Mouse (Mus musculus) thymus, adult 2 months (tissue): ENCODE measurements around the gene Sparc. TPM values are rescaled to one million over a fixed set of nuclear protein-coding genes. Genes with fewer than 3 reads are reported as not detected.
A peak's percentile ranks its signal among the peaks of the same experiment; 100 is the strongest.
"Not testable (repeated sequence)": the region's sequence is repeated elsewhere in the genome, so short reads cannot be mapped to it uniquely, and the experiment has no call there.

Experiments used
- DNase-seq: peaks from one replicate; pipeline ENCODE4 v3.0.0; 2021
- H3K27ac ChIP-seq: fragments of 200-500 bp; 2 replicates; pipeline ENCODE4 v1.5.1; 2012; ENCODE audit warnings: low read length, control low read depth; ENCODE audit not compliant: control insufficient read depth, insufficient read depth
- H3K27me3 ChIP-seq: fragments of 200-500 bp; 2 replicates; pipeline ENCODE4 v1.6.1; 2012; ENCODE audit warnings: mild to moderate bottlenecking, low read length, moderate library complexity, mixed read lengths; ENCODE audit not compliant: control insufficient read depth, insufficient read depth
- H3K36me3 ChIP-seq: fragments of 200-500 bp; 2 replicates; pipeline ENCODE4 v1.6.1; 2012; ENCODE audit warnings: mild to moderate bottlenecking, low read length, moderate library complexity; ENCODE audit not compliant: control insufficient read depth, insufficient read depth
- H3K4me1 ChIP-seq: fragments of 200-500 bp; replicated peaks from 2 replicates; pipeline ENCODE4 v1.6.1; 2012; ENCODE audit warnings: low read length; ENCODE audit not compliant: control insufficient read depth, insufficient read depth
- H3K4me3 ChIP-seq: fragments of 200-500 bp; 2 replicates; pipeline ENCODE4 v1.5.1; 2012; ENCODE audit warnings: mild to moderate bottlenecking, low read length, control low read depth, moderate library complexity; ENCODE audit not compliant: control insufficient read depth, insufficient read depth
- CTCF ChIP-seq: fragments of 200-500 bp; IDR thresholded peaks from 2 replicates; pipeline ENCODE4 v1.5.1; 2012; ENCODE audit warnings: mild to moderate bottlenecking, control low read depth, low read length, moderate library complexity, borderline replicate concordance; ENCODE audit not compliant: control insufficient read depth, poor library complexity, insufficient read depth; ENCODE audit errors: extremely low read depth
- POLR2A ChIP-seq: fragments of 200-500 bp; IDR thresholded peaks from 2 replicates; pipeline ENCODE4 v1.6.1; 2012; ENCODE audit warnings: mild to moderate bottlenecking, low read length, control low read depth, moderate library complexity; ENCODE audit not compliant: control insufficient read depth, poor library complexity, insufficient read depth; ENCODE audit errors: extremely low read depth
- WGBS: fragments of 180-500 bp; shearing (Covaris S2); methylation state at CpG from one replicate; pipeline ENCODE4 v1.1.7; 2018; 5-methylcytosine and 5-hydroxymethylcytosine counted together
- polyA plus RNA-seq: library from polyadenylated mRNA; depleted of rRNA; stranded (reverse); fragments of >200 nt; gene quantifications from 2 replicates; pipeline ENCODE4 v1.2.3, GENCODE M21; 2012

The Sparc gene
- polyA plus RNA-seq, 1 experiment: 230 TPM

- Histone ChIP-seq H3K27me3 (no peaks in the 10 kb centered on the region), H3K27ac (no peak overlapping the region)
- 48% methylated on average over 4 of the region's 4 CpGs for WGBS
These were observed 773 bp upstream of the Sparc start for GRCm38 (mm10) chr11:55423756-55424155.

GRCm38 (mm10) chr11:55419678-55420307 is 3.2 kb downstream of the Sparc start:
- Histone ChIP-seq H3K36me3 (no peaks in the 10 kb centered on the region), H3K4me1 (peaks cover 2% of the 10 kb centered on the region; the same call in 1 of the 2 replicates), H3K4me3 (peak overlapping the region; percentile 1; the same call in 1 of the 2 replicates), H3K27me3 (no peaks in the 10 kb centered on the region), H3K27ac (no peak overlapping the region)
- no peak for TF ChIP-seq POLR2A
- no peak for TF ChIP-seq CTCF
- WGBS: 57% methylated on average over 9 of the region's 9 CpGs
- DNase-seq: no peak

More at GRCm38 (mm10) chr11:55423756-55424155, 773 bp upstream of the Sparc start:
- no peaks in the 10 kb centered on the region; the same call in 1 of the 2 replicates for H3K4me1 ChIP-seq
- no peaks in the 10 kb centered on the region for H3K36me3 ChIP-seq
- TF ChIP-seq CTCF: no peak
- TF ChIP-seq POLR2A: no peak
- DNase-seq: no peak
- no peak overlapping the region for H3K4me3 ChIP-seq

GRCm38 (mm10) chr11:55419296-55419677 is 3.7 kb downstream of the Sparc start:
- H3K4me1 ChIP-seq: 0 out of 2 replicates have a peak, but pooled peaks cover 2% of the 10 kb centered on the region
- WGBS: 78% methylated on average over 4 of the region's 4 CpGs
- no peaks in the 10 kb centered on the region for H3K27me3 ChIP-seq
- TF ChIP-seq CTCF (no peak), POLR2A (no peak)
- H3K36me3 ChIP-seq: no peaks in the 10 kb centered on the region
- peak overlapping the region; percentile 1; the same call in 1 of the 2 replicates for H3K4me3 ChIP-seq
- no peak for DNase-seq
- H3K27ac ChIP-seq: 0 out of 2 replicates have a peak overlapping the region, but pooled peaks have one; percentile 29

- DNase-seq: no peak
- WGBS: 57% methylated on average over 3 of the region's 3 CpGs
- TF ChIP-seq CTCF: no peak
- no peak for TF ChIP-seq POLR2A
- Histone ChIP-seq H3K4me3 (no peak overlapping the region), H3K4me1 (0 out of 2 replicates have a peak, but pooled peaks cover 2% of the 10 kb centered on the region), H3K27me3 (no peaks in the 10 kb centered on the region), H3K27ac (no peak overlapping the region), H3K36me3 (no peaks in the 10 kb centered on the region)
These were observed 4.3 kb downstream of the Sparc start for GRCm38 (mm10) chr11:55418704-55419061.

GRCm38 (mm10) chr11:55417898-55418703 is 4.9 kb downstream of the Sparc start:
- Histone ChIP-seq H3K27ac (no peak overlapping the region), H3K36me3 (no peaks in the 10 kb centered on the region), H3K4me3 (no peak overlapping the region), H3K27me3 (no peaks in the 10 kb centered on the region), H3K4me1 (0 out of 2 replicates have a peak, but pooled peaks cover 2% of the 10 kb centered on the region)
- TF ChIP-seq CTCF (no peak), POLR2A (no peak)
- 17% methylated on average over 24 of the region's 24 CpGs for WGBS
- DNase-seq: no peak

GRCm38 (mm10) chr11:55416609-55417265 is 6.2 kb downstream of the Sparc start:
- Histone ChIP-seq H3K27ac (no peak overlapping the region), H3K4me1 (0 out of 2 replicates have a peak, but pooled peaks cover 2% of the 10 kb centered on the region), H3K36me3 (no peaks in the 10 kb centered on the region), H3K4me3 (no peak overlapping the region), H3K27me3 (no peaks in the 10 kb centered on the region)
- 65% methylated on average over 6 of the region's 6 CpGs for WGBS
- no peak for DNase-seq
- TF ChIP-seq POLR2A (no peak), CTCF (no peak)

GRCm38 (mm10) chr11:55415731-55416130 is 7.3 kb downstream of the Sparc start:
- not testable (repeated sequence) for H3K36me3 ChIP-seq, H3K27ac ChIP-seq
- 91% methylated on average over 6 of the region's 6 CpGs for whole genome bisulfite sequencing

More at GRCm38 (mm10) chr11:55415731-55416130, 7.3 kb downstream of the Sparc start:
- H3K4me3 ChIP-seq, H3K27me3 ChIP-seq, H3K4me1 ChIP-seq, DNase-seq: not testable (repeated sequence)
